Mouse (Mus musculus) midbrain, postnatal 0 days (tissue): ENCODE data around the gene Nicn1. TPM values are rescaled to one million over a fixed set of nuclear protein-coding genes. Genes with fewer than 3 reads are reported as not detected.

Experiments
- ATAC-seq: fragments of 200-750 bp; cut with Nextera tagmentation; 2 replicates; pipeline ENCODE4 v1.8.0; 2017; ENCODE audit warnings: moderate number of reproducible peaks, mild to moderate bottlenecking, moderate TSS enrichment, moderate library complexity; ENCODE audit not compliant: low FRiP score
- DNase-seq: peaks from one replicate; pipeline ENCODE4 v3.0.0-alpha.2; 2015; ENCODE audit warnings: low spot score
- H3K27ac ChIP-seq: fragments of 300-500 bp; sonication (generic); 2 replicates; pipeline ENCODE4 v1.5.1; 2014; ENCODE audit warnings: low read depth, mild to moderate bottlenecking, low read length, mixed read lengths
- H3K27me3 ChIP-seq: fragments of 300-500 bp; sonication (generic); 2 replicates; pipeline ENCODE4 v1.6.1; 2014; ENCODE audit warnings: low read length, control low read depth, mixed read lengths; ENCODE audit not compliant: insufficient read depth
- H3K36me3 ChIP-seq: fragments of 300-500 bp; sonication (generic); 2 replicates; pipeline ENCODE4 v1.6.1; 2014; ENCODE audit warnings: low read length, control low read depth, mixed read lengths; ENCODE audit not compliant: insufficient read depth
- H3K4me1 ChIP-seq: fragments of 300-500 bp; sonication (generic); 2 replicates; pipeline ENCODE4 v1.6.1; 2014; ENCODE audit warnings: mild to moderate bottlenecking, control low read depth, antibody characterized with exemption, low read length, mixed read lengths; ENCODE audit not compliant: insufficient read depth
- H3K4me2 ChIP-seq: fragments of 300-500 bp; sonication (generic); 2 replicates; pipeline ENCODE4 v1.6.1; 2014; ENCODE audit warnings: low read depth, mild to moderate bottlenecking, low read length, mixed read lengths; ENCODE audit not compliant: poor library complexity, severe bottlenecking
- H3K4me3 ChIP-seq: fragments of 300-500 bp; sonication (generic); 2 replicates; pipeline ENCODE4 v1.5.1; 2014; ENCODE audit warnings: low read depth, mild to moderate bottlenecking, low read length, moderate library complexity
- H3K9ac ChIP-seq: fragments of 300-500 bp; sonication (generic); replicated peaks from 2 replicates; pipeline ENCODE4 v1.6.1; 2014; ENCODE audit warnings: mild to moderate bottlenecking, low read length, moderate library complexity, mixed read lengths; ENCODE audit not compliant: poor library complexity, severe bottlenecking
- H3K9me3 ChIP-seq: fragments of 300-500 bp; sonication (generic); 2 replicates; pipeline ENCODE4 v1.6.1; 2016; ENCODE audit warnings: low read length, control low read depth
- CTCF ChIP-seq: IDR thresholded peaks from 2 replicates; pipeline ENCODE4 v1.5.1; 2016; ENCODE audit warnings: antibody characterized with exemption, mild to moderate bottlenecking
- WGBS: fragments of 180-500 bp; shearing (Covaris S2); extraction: QIAGEN DNeasy Blood & Tissue Kit; methylation state at CpG from one replicate; pipeline ENCODE4 v1.1.7; 2014; 5-methylcytosine and 5-hydroxymethylcytosine counted together
- polyA plus RNA-seq: library from polyadenylated mRNA; unstranded; fragments of >200 nt; fragmentation: Nextera tagmentation; extraction: Ambion mirVana; gene quantifications from 2 replicates; pipeline ENCODE4 v1.2.1, GENCODE M21; 2015
- total RNA-seq: library from RNA; depleted of rRNA; stranded (reverse); fragments of >200 nt; gene quantifications from 2 replicates; pipeline ENCODE4 v1.2.3, GENCODE M21; 2014

The Nicn1 gene
- total and polyA plus RNA-seq, 2 experiments from 2014 or later, result 107 to 142 TPM

GRCm38 (mm10) chr9:108325811-108326210, 35.6 kb downstream of the Nicn1 start:
- TF ChIP-seq CTCF, result no peak
- no peaks in the 10 kb centered on the region for H3K9me3 ChIP-seq
- no peak for ATAC-seq
- H3K36me3 ChIP-seq, result peaks cover 11% of the 10 kb centered on the region; the same call in 1 of the 2 replicates
- H3K4me3 ChIP-seq, result no peak overlapping the region
- H3K4me2 ChIP-seq, result no peak overlapping the region
- H3K4me1 ChIP-seq, result no peaks in the 10 kb centered on the region
- H3K27me3 ChIP-seq, result no peaks in the 10 kb centered on the region
- WGBS, result 98% methylated on average over 2 of the region's 2 CpGs
- H3K9ac ChIP-seq, result no peak overlapping the region
- no peak overlapping the region for H3K27ac ChIP-seq
- DNase-seq, result no peak

DNA sequence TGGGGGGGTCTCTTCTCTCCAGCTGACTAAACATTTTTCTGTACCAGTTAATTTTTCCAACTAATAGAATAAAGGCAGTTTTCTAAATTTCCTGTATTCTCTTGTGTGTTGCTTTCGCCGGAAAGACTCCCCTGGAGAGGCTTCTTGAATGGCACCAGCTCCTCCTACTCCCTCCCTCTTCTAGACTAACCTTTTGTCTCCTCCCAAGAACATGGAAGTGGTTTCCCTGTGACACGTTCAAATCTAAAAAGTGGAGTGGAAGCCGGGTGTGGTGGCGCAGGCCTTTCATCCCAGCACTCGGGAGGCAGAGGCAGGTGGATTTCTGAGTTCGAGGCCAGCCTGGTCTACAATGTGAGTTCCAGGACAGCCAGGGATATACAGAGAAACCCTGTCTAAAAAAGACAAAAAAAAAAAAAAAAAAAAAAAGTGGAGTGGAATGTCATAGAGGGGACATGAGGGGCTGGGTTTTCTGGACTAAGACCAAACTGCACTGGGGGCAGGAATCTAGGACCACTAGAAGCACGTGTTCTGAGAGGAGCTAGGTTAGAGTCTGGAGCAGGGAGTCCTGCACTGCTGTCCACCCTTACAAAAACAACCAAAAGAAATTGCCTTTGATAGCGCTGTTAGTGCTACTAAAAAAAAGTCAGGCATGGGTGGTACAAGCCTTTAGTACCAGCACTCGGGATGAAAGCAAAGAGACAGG, 47.8 kb downstream of the Nicn1 start:
- peak overlapping the region; percentile 89; the same call in 1 of the 2 replicates for H3K27ac ChIP-seq
- no peak overlapping the region for H3K4me2 ChIP-seq
- DNase-seq, result no peak
- peaks cover 10% of the 10 kb centered on the region for H3K36me3 ChIP-seq
- H3K9me3 ChIP-seq, result no peaks in the 10 kb centered on the region
- no peak for ATAC-seq
- H3K9ac ChIP-seq, result no peak overlapping the region
- WGBS, result 65% methylated on average over 10 of the region's 10 CpGs
- no peaks in the 10 kb centered on the region for H3K27me3 ChIP-seq
- H3K4me1 ChIP-seq, result 0 out of 2 replicates have a peak, but pooled peaks cover 3% of the 10 kb centered on the region
- no peak for TF ChIP-seq CTCF
- H3K4me3 ChIP-seq, result no peak overlapping the region

DNA sequence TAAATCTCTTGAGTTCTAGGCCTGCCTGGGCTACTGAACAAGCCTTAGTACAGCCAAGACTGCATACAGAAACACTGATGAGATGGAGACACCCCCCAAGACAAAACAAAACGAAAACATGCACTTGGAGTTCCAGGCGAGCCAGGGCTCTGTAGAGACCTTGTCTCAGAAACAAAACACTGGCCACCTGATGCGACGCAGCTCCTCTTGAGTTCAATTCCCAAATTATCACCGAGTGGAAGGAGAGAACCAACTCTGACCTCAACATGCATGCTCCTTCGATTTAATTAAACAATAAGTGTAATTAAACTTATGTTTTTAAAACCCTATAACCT, 48.3 kb downstream of the Nicn1 start:
- Histone ChIP-seq H3K9ac (peak overlapping the region; percentile 81), H3K4me1 (0 out of 2 replicates have a peak, but pooled peaks cover 3% of the 10 kb centered on the region), H3K27me3 (no peaks in the 10 kb centered on the region), H3K36me3 (peaks cover 8% of the 10 kb centered on the region), H3K27ac (peak overlapping the region; percentile 89), H3K4me3 (peak overlapping the region; percentile 70), H3K4me2 (peak overlapping the region; percentile 83), H3K9me3 (no peaks in the 10 kb centered on the region)
- WGBS, result 30% methylated on average over 6 of the region's 6 CpGs
- DNase-seq (peak; percentile 15), ATAC-seq (no peak)
- TF ChIP-seq CTCF, result no peak

GRCm38 (mm10) chr9:108338886-108339781, 48.9 kb downstream of the Nicn1 start, which contains the start of gene Gpx1:
Gpx1 (plus strand) TSS chr9:108338903.
- DNase-seq (peak; percentile 95), ATAC-seq (peak; percentile 94)
- no peak for TF ChIP-seq CTCF
- Histone ChIP-seq H3K36me3 (peaks cover 7% of the 10 kb centered on the region), H3K9me3 (no peaks in the 10 kb centered on the region), H3K4me2 (peak within 1 kb of the TSS; percentile 83), H3K4me3 (peak within 1 kb of the TSS; percentile 70), H3K4me1 (0 out of 2 replicates have a peak, but pooled peaks cover 3% of the 10 kb centered on the region), H3K9ac (peak within 1 kb of the TSS; percentile 81), H3K27ac (peak within 1 kb of the TSS; percentile 89), H3K27me3 (no peaks in the 10 kb centered on the region)
- WGBS, result under 1% methylated on average over 48 of the region's 49 CpGs

GRCm38 (mm10) chr9:108339886-108340257, 49.6 kb downstream of the Nicn1 start:
- Histone ChIP-seq H3K4me3 (peak overlapping the region; percentile 70), H3K9ac (peak overlapping the region; percentile 81), H3K4me2 (peak overlapping the region; percentile 83), H3K9me3 (no peaks in the 10 kb centered on the region), H3K27me3 (no peaks in the 10 kb centered on the region), H3K36me3 (peaks cover 6% of the 10 kb centered on the region), H3K4me1 (0 out of 2 replicates have a peak, but pooled peaks cover 3% of the 10 kb centered on the region), H3K27ac (peak overlapping the region; percentile 89; the same call in 1 of the 2 replicates)
- no peak for TF ChIP-seq CTCF
- DNase-seq, result no peak
- WGBS, result 22% methylated on average over 20 of the region's 20 CpGs
- no peak for ATAC-seq
